Mouse (Mus musculus) limb, embryonic 13.5 days (tissue): ENCODE results near the gene Plekhn1. TPM values are rescaled to one million over a fixed set of nuclear protein-coding genes. Genes with fewer than 3 reads are reported as not detected.

Experiments used
- ATAC-seq: fragments of 200-750 bp; cut with Nextera tagmentation; 2 replicates; pipeline ENCODE4 v1.8.0; 2017; ENCODE audit warnings: low read depth, moderate number of reproducible peaks, moderate TSS enrichment; ENCODE audit not compliant: low FRiP score
- H3K27ac ChIP-seq: fragments of 300-500 bp; sonication (generic); 2 replicates; pipeline ENCODE4 v1.5.1; 2015; ENCODE audit warnings: inconsistent platforms, mild to moderate bottlenecking, moderate library complexity
- H3K27me3 ChIP-seq: fragments of 300-500 bp; sonication (generic); 2 replicates; pipeline ENCODE4 v1.6.1; 2015; ENCODE audit warnings: mild to moderate bottlenecking, inconsistent platforms
- H3K36me3 ChIP-seq: fragments of 300-500 bp; sonication (generic); 2 replicates; pipeline ENCODE4 v1.6.1; 2015; ENCODE audit warnings: inconsistent platforms, mild to moderate bottlenecking, moderate library complexity
- H3K4me1 ChIP-seq: fragments of 300-500 bp; sonication (generic); 2 replicates; pipeline ENCODE4 v1.6.1; 2015; ENCODE audit warnings: inconsistent platforms
- H3K4me2 ChIP-seq: fragments of 300-500 bp; sonication (generic); replicated peaks from 2 replicates; pipeline ENCODE4 v1.6.1; 2015; ENCODE audit warnings: inconsistent platforms, mild to moderate bottlenecking, moderate library complexity
- H3K4me3 ChIP-seq: fragments of 300-500 bp; sonication (generic); 2 replicates; pipeline ENCODE4 v1.5.1; 2015; ENCODE audit warnings: moderate library complexity, mild to moderate bottlenecking, inconsistent platforms
- H3K9ac ChIP-seq: fragments of 300-500 bp; sonication (generic); 2 replicates; pipeline ENCODE4 v1.6.1; 2015; ENCODE audit warnings: mild to moderate bottlenecking, inconsistent platforms
- H3K9me3 ChIP-seq: fragments of 300-500 bp; sonication (generic); 2 replicates; pipeline ENCODE4 v1.6.1; 2016; ENCODE audit warnings: inconsistent platforms
- WGBS: fragments of 180-500 bp; shearing (Covaris S2); methylation state at CpG from one replicate; pipeline ENCODE4 v1.1.7; 2015; 5-methylcytosine and 5-hydroxymethylcytosine counted together
- polyA plus RNA-seq: library from polyadenylated mRNA; unstranded; fragments of >200 nt; fragmentation: Nextera tagmentation; extraction: Ambion mirVana; gene quantifications from 2 replicates; pipeline ENCODE4 v1.2.1, GENCODE M21; 2015

The Plekhn1 gene
- polyA plus RNA-seq, 1 experiment from 2014 or later = 24.9 TPM

DNA sequence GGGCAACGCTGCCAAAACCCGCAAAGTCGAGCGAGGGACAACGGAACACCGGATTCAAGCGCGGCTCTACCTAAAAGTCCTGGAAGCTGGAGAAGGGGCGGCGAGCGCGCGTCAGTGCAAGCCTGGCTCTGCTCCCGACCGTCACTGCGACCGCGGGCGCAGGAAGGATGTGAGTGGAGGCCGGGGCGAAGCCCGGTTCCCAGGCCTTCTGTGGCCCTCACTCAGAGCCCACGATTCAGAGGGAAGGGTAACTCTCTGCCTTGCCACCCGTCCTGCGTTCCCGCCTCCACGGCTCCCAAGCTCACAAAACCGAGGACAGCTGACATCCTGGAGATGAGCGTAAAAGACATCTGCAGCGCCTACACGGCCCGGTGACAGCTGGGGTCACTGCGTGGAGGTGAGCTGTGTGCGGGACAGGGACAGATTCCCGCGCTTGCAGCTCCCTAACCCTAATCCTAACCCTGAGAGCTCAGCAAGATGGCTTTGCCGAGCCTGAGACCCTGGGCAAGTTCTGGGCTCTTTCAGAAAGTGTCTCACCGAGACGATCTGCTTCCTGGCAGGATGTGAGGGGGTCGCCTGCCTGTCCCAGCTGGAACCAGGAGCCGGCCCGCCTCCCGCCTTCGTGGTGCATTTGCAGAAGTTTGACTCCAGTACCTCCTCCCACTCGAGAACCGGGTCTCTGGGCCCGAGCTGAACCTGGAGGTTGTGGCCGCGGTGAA, 31.1 kb downstream of the Plekhn1 start:
- Histone ChIP-seq H3K4me1 (peaks cover 18% of the 10 kb centered on the region), H3K9ac (peak overlapping the region; percentile 71), H3K4me3 (peak overlapping the region; percentile 55), H3K27me3 (peaks cover 39% of the 10 kb centered on the region), H3K4me2 (peak overlapping the region; percentile 95), H3K27ac (no peak overlapping the region; the same call in 1 of the 2 replicates), H3K36me3 (no peaks in the 10 kb centered on the region), H3K9me3 (no peaks in the 10 kb centered on the region)
- peak; percentile 25 for ATAC-seq
- under 1% methylated on average over 49 of the region's 49 CpGs for WGBS

DNA sequence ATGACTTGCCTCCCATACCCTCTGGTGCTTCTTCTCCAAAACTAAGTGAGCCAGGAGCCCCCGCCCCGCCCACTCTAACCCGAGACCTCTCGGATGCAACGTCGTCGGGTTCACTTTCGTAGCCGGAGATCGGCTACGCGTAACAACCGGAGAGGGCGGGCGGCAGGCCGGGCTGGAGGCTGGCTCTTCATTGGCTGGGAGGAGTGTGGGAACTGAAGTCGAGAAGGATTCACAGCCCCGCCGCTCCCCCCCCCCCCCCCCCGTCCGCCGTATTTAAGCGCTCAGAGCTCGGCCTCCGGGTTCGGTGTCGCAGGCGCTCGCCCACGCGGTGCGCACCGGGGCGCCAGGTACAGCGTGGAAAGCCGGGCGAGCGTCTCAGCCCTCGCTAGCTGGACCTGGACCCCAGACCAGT, 31.6 kb downstream of the Plekhn1 start, which contains the start of gene AW011738:
AW011738 (plus strand) TSS at position 304 of the 412 bp plus-strand sequence.
- Histone ChIP-seq H3K4me2 (peak within 1 kb of the TSS; percentile 95), H3K9me3 (no peaks in the 10 kb centered on the region), H3K4me3 (peak within 1 kb of the TSS; percentile 55), H3K9ac (peak within 1 kb of the TSS; percentile 71), H3K27ac (no peak within 1 kb of the TSS; the same call in 1 of the 2 replicates), H3K4me1 (peaks cover 18% of the 10 kb centered on the region), H3K27me3 (peaks cover 39% of the 10 kb centered on the region), H3K36me3 (no peaks in the 10 kb centered on the region)
- WGBS = under 1% methylated on average over 28 of the region's 39 CpGs
- ATAC-seq = peak; percentile 74

DNA sequence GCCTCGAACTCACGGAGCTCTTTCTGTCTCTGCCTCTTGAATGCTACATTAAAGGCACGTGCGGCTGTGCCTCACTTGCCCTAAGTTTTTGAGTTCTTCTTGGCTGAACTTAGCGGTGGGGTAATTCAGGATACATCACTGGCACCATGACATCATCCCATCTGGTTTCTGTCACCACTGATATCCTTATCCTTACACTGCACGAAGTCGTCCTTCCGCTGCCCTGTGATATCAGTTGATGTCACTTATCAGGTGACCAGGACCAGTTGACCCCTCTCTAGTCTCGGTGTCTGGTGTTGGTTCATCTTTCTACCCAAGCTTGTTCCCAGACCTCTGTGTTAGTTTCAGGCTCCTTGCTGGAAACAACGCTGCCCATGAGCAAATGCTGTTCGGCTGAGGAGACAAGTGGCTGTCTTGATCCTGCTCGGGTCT, 32.2 kb downstream of the Plekhn1 start:
- no peaks in the 10 kb centered on the region for H3K9me3 ChIP-seq
- no peaks in the 10 kb centered on the region for H3K36me3 ChIP-seq
- no peak for ATAC-seq
- 39% methylated on average over 12 of the region's 12 CpGs for WGBS
- peak overlapping the region; percentile 71; the same call in 1 of the 2 replicates for H3K9ac ChIP-seq
- H3K27ac ChIP-seq = no peak overlapping the region
- peaks cover 18% of the 10 kb centered on the region for H3K4me1 ChIP-seq
- H3K4me3 ChIP-seq = peak overlapping the region; percentile 55
- peak overlapping the region; percentile 95 for H3K4me2 ChIP-seq
- H3K27me3 ChIP-seq = peaks cover 39% of the 10 kb centered on the region

DNA sequence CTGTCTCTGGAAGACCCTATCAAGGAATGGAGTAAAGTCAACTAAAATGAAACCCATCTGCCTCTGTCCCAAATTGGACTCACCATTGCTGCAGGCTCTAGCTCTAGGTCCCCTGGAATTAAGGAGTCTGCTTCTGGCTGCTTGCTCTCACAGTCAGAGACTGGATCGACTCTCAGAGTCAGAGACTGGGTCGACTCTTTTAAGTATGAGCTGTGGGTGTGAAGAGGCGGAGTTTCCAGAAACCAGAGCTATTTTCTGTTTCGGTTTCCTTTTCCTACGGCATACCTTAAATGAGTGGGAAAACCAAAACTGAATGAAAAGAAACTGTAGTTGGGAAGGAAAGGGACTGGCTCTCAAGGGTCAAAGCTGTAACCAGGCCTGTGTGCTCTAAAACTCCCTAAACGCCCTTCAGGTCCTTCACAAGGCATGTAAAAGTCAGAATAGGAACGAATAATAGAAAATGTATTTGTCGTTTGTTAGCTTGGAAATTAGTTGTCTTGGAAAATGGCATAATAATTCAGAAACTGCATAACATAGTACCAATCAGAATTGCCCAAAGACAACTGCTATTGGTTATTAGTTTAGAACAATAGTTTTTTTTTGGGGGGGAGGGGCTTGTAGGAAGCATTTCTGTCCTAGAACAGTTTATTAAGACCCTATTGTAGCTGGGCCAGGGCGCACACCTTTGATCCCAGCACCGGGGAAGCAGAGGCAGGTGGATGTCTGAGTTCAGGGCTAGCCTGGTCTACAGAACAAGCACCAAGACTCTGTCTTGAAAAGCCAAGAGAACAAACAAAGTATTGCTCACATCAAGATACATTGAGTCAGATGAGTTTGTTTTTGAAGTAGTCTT, 33.8 kb downstream of the Plekhn1 start, which contains the start of gene Isg15:
Isg15 (minus strand) TSS at position 196 of the 853 bp plus-strand sequence.
- no peak for ATAC-seq
- 0 out of 2 replicates have a peak within 1 kb of the TSS, but pooled peaks have one; percentile 16 for H3K4me2 ChIP-seq
- no peak within 1 kb of the TSS for H3K4me3 ChIP-seq
- 0 out of 2 replicates have a peak within 1 kb of the TSS, but pooled peaks have one; percentile 13 for H3K9ac ChIP-seq
- 50% methylated on average over 10 of the region's 10 CpGs for WGBS
- no peaks in the 10 kb centered on the region for H3K9me3 ChIP-seq
- H3K4me1 ChIP-seq = peaks cover 26% of the 10 kb centered on the region
- no peaks in the 10 kb centered on the region for H3K36me3 ChIP-seq
- H3K27ac ChIP-seq = no peak within 1 kb of the TSS
- peaks cover 37% of the 10 kb centered on the region for H3K27me3 ChIP-seq

DNA sequence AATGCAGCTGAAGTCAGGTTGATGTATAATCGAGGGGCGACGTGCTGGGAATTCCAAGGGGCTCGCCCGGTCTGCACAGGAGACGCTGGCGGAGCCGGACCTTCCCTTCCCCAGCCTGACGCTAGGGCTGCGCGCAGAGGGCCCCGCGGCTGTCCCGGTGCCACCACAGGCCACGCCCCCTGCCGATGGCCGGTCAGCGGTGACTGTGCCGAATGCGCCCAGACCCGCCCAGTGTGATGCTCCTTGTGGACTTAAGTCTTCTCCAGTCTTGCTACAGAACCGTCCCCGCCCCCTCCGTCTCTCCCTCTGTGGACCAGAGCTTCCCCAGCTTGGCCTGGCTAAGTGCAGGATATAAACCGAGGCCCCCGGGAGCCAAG, 36.8 kb downstream of the Plekhn1 start:
- WGBS = 0% methylated on average over 26 of the region's 26 CpGs
- H3K4me2 ChIP-seq = peak overlapping the region; percentile 73

DNA sequence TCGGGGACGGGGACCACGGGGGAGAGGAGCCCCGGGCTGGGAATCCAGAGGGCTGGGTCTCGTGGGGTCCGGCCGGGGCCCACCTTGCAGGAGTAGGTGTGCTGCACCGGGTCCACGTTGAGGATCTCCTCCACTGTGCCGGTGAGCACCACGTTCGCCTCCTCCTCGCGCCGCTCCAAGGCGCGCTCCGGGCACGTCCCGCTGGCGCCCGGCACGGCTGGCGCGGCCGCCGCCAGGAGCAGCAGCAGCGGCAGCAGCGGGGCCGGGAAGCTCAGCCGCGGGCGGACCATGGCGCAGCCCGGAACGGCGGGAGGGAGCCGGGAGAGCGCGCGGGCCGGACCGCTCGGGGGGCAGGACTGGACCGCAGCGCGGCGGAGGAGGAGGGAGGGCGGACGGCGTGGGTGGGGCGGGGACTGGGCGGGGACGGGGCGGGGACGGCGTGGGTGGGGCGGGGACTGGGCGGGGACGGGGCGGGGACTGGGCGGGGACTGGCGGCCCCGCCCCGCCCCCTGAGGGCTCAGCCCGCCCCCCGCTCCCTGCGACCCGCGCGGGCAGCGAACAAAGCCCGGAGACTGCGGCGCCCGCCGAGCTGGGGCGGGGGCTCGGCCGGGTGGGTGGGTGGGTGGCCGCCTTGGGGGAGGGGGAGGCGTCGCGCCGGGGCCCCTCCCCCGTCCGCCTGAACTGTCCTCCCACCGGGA, 37.4 kb downstream of the Plekhn1 start, which contains the start of gene Agrn:
Agrn (minus strand) TSS at position 358 of the 698 bp plus-strand sequence.
- peak; percentile 84 for ATAC-seq
- peaks cover 30% of the 10 kb centered on the region for H3K36me3 ChIP-seq
- H3K4me2 ChIP-seq = peak within 1 kb of the TSS; percentile 85
- peak within 1 kb of the TSS; percentile 85 for H3K4me3 ChIP-seq
- H3K27me3 ChIP-seq = peaks cover 4% of the 10 kb centered on the region
- H3K9ac ChIP-seq = peak within 1 kb of the TSS; percentile 92
- H3K27ac ChIP-seq = peak within 1 kb of the TSS; percentile 89
- H3K4me1 ChIP-seq = peaks cover 46% of the 10 kb centered on the region
- 0% methylated on average over 22 of the region's 88 CpGs for WGBS
- H3K9me3 ChIP-seq = no peaks in the 10 kb centered on the region

More for the DNA sequence above, 36.8 kb downstream of the Plekhn1 start:
- Histone ChIP-seq H3K9me3 (no peaks in the 10 kb centered on the region), H3K4me1 (peaks cover 45% of the 10 kb centered on the region), H3K27ac (peak overlapping the region; percentile 89), H3K4me3 (peak overlapping the region; percentile 85), H3K36me3 (peaks cover 26% of the 10 kb centered on the region), H3K9ac (peak overlapping the region; percentile 70), H3K27me3 (peaks cover 9% of the 10 kb centered on the region)
- peak; percentile 88 for ATAC-seq

DNA sequence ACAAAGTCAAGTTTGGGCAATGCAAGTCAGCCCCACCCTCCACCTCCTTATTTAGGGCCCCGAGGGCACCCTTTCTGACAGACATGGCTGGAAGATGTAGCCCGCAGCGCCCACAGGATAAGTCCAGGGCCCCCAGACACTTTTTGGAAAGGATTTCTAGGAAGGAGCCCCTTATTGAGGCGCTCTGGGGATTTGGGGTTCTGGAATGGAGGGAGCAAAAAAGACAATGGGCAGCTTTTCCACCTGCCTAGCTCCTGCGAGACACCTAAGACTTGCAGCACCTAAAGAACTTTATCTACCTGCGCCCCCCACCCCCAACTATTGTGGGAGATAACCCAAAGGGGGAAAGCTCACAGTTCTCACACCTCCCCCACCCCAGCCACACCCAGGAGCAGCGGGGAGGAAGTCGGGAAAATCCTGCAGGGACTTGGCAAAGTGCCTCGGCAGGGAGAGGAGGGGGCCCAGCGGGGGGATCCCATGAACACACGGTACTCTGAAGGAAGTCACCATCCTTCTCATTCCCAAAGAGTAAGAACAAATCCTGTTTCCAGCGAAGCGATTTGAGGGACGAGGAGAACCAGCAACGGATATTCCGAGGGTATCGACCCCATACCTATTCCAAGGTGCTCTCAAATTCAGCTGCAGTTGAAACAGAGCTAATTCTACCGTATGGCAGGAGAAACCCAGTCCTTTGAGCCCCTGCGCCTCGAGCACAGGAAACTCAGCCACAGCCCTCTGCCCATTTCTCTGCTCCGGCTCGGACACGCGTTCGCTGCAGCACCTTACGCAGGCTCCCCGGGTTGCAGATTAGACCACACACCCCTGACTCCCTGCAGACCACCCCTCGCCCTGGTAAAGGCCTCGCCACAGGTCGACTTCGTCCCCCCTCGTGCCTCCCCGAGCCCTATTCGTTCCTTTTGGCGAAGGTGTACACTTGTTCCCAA, 38.5 kb downstream of the Plekhn1 start:
- no peaks in the 10 kb centered on the region for H3K9me3 ChIP-seq
- H3K27ac ChIP-seq = peak overlapping the region; percentile 73; the same call in 1 of the 2 replicates
- H3K4me3 ChIP-seq = peak overlapping the region; percentile 85
- H3K4me2 ChIP-seq = peak overlapping the region; percentile 85
- no peaks in the 10 kb centered on the region for H3K27me3 ChIP-seq
- WGBS = 3% methylated on average over 35 of the region's 35 CpGs
- H3K9ac ChIP-seq = peak overlapping the region; percentile 92
- peaks cover 48% of the 10 kb centered on the region for H3K4me1 ChIP-seq
- 0 out of 2 replicates have a peak, but pooled peaks have one; percentile 0 for ATAC-seq
- peaks cover 41% of the 10 kb centered on the region for H3K36me3 ChIP-seq

DNA sequence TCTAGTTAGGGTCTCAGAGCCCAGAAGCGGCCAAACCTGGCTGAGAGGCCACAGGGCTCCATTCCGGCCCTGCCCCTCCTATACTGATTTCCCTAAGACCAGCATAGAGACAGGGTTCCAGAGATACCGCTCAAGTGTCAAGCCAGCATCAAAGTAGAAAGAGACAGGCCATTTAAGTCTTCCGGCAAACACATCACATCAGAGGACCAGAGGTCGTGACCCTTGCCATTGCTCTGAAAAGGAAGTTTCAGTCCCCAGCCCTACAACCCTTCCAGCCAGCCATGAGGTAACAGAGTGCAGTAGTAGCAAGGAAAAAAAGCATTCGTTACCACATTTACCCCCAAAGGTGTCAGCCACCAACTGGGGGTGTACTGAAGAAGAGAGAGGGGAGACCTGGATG, 40.3 kb downstream of the Plekhn1 start:
- 0 out of 2 replicates have a peak overlapping the region, but pooled peaks have one; percentile 9 for H3K9ac ChIP-seq
- ATAC-seq = no peak
- no peak overlapping the region for H3K27ac ChIP-seq
- H3K36me3 ChIP-seq = peaks cover 57% of the 10 kb centered on the region
- peak overlapping the region; percentile 85; the same call in 1 of the 2 replicates for H3K4me2 ChIP-seq
- WGBS = 45% methylated on average over 6 of the region's 6 CpGs
- no peak overlapping the region for H3K4me3 ChIP-seq
- no peaks in the 10 kb centered on the region for H3K27me3 ChIP-seq
- peaks cover 59% of the 10 kb centered on the region for H3K4me1 ChIP-seq
- H3K9me3 ChIP-seq = no peaks in the 10 kb centered on the region

DNA sequence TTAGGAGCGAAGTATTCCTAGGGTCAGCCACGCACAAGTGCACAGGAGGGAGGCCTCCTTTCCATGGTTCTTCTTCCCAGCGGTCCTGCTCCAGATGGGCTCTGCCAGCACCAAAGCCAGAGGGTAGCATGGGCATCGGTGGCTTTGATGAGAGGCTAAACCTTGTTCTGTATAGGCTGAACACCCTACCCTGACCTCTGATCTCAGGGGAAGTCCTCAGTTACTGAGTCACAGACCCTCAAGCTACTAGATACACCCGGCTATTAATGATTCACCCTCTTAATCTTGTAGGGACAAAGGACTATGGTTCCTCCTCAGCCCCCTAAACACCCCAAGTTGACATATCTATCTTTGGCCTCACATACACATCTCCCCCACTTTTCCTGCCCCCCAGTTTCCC, 40.8 kb downstream of the Plekhn1 start:
- peaks cover 64% of the 10 kb centered on the region for H3K4me1 ChIP-seq
- no peaks in the 10 kb centered on the region for H3K27me3 ChIP-seq
- H3K4me3 ChIP-seq = no peak overlapping the region
- no peak overlapping the region for H3K27ac ChIP-seq
- H3K36me3 ChIP-seq = peaks cover 61% of the 10 kb centered on the region
- whole genome bisulfite sequencing = 66% methylated on average over 5 of the region's 5 CpGs
- peak overlapping the region; percentile 85; the same call in 1 of the 2 replicates for H3K4me2 ChIP-seq
- ATAC-seq = no peak
- H3K9ac ChIP-seq = 0 out of 2 replicates have a peak overlapping the region, but pooled peaks have one; percentile 9
- H3K9me3 ChIP-seq = no peaks in the 10 kb centered on the region

DNA sequence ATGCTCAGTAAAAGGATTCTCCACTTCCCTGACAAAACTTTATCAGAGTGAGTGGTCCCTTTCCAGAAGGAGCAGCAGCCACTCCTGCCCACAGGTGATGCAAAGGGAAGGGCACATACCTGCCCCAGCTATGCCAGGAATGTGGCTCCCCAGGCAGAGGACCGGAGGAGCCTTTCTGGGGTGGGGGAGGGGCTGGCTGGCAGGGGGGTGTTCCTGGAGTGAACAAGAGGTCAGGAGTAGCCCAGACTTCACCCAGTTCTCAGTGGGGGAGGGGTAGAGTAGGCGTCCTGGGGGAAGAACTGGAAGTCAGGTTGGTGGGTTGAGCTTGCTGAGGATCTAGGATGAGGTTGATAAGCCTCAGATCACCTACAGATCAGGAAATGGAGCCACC, 41.5 kb downstream of the Plekhn1 start:
- peak overlapping the region; percentile 35 for H3K4me2 ChIP-seq
- WGBS = 23% methylated on average over 2 of the region's 2 CpGs
- no peak for ATAC-seq
- H3K27ac ChIP-seq = no peak overlapping the region; the same call in 1 of the 2 replicates
- peaks cover 71% of the 10 kb centered on the region for H3K4me1 ChIP-seq
- H3K36me3 ChIP-seq = peaks cover 65% of the 10 kb centered on the region
- H3K27me3 ChIP-seq = no peaks in the 10 kb centered on the region
- H3K9ac ChIP-seq = no peak overlapping the region
- H3K9me3 ChIP-seq = no peaks in the 10 kb centered on the region
- H3K4me3 ChIP-seq = no peak overlapping the region
